Mouse (Mus musculus) stomach, embryonic 16.5 days (tissue): ENCODE measurements around the gene AA792892. TPM values are rescaled to one million over a fixed set of nuclear protein-coding genes. Genes with fewer than 3 reads are reported as not detected.
"Not testable (repeated sequence)": the region's sequence is repeated elsewhere in the genome, so short reads cannot be mapped to it uniquely, and the experiment has no call there.

Source experiments
- ATAC-seq: fragments of 200-750 bp; cut with Nextera tagmentation; 2 replicates; pipeline ENCODE4 v1.8.0; 2017; ENCODE audit warnings: moderate number of reproducible peaks, moderate TSS enrichment; ENCODE audit not compliant: insufficient read depth, low FRiP score
- H3K27ac ChIP-seq: fragments of 300-500 bp; sonication (generic); 2 replicates; pipeline ENCODE4 v1.5.1; 2014; ENCODE audit warnings: low read length
- H3K27me3 ChIP-seq: fragments of 300-500 bp; sonication (generic); 2 replicates; pipeline ENCODE4 v1.6.1; 2014; ENCODE audit warnings: low read length, control low read depth, mixed read lengths; ENCODE audit not compliant: control insufficient read depth, insufficient read depth
- H3K36me3 ChIP-seq: fragments of 300-500 bp; sonication (generic); 2 replicates; pipeline ENCODE4 v1.6.1; 2014; ENCODE audit warnings: low read length; ENCODE audit not compliant: control insufficient read depth, insufficient read depth
- H3K4me1 ChIP-seq: fragments of 300-500 bp; sonication (generic); 2 replicates; pipeline ENCODE4 v1.6.1; 2014; ENCODE audit warnings: low read length, control low read depth, mixed read lengths; ENCODE audit not compliant: control insufficient read depth, insufficient read depth
- H3K4me2 ChIP-seq: fragments of 300-500 bp; sonication (generic); 2 replicates; pipeline ENCODE4 v1.6.1; 2014; ENCODE audit warnings: low read depth, low read length, mixed read lengths
- H3K4me3 ChIP-seq: fragments of 300-500 bp; sonication (generic); replicated peaks from 2 replicates; pipeline ENCODE4 v1.5.1; 2014; ENCODE audit warnings: mild to moderate bottlenecking, low read length
- H3K9ac ChIP-seq: fragments of 300-500 bp; sonication (generic); 2 replicates; pipeline ENCODE4 v1.6.1; 2014; ENCODE audit warnings: low read length
- H3K9me3 ChIP-seq: fragments of 300-500 bp; sonication (generic); replicated peaks from 2 replicates; pipeline ENCODE4 v1.6.1; 2016; ENCODE audit warnings: low read length, control low read depth; ENCODE audit not compliant: control insufficient read depth
- WGBS: fragments of 180-500 bp; shearing (Covaris S2); extraction: QIAGEN DNeasy Blood & Tissue Kit; methylation state at CpG from one replicate; pipeline ENCODE4 v1.1.7; 2014; 5-methylcytosine and 5-hydroxymethylcytosine counted together
- polyA plus RNA-seq: library from polyadenylated mRNA; unstranded; fragments of >200 nt; fragmentation: Nextera tagmentation; extraction: Ambion mirVana; gene quantifications from 2 replicates; pipeline ENCODE4 v1.2.1, GENCODE M21; 2015

AA792892 gene
- not detected in 2 replicates for polyA plus RNA-seq

DNA sequence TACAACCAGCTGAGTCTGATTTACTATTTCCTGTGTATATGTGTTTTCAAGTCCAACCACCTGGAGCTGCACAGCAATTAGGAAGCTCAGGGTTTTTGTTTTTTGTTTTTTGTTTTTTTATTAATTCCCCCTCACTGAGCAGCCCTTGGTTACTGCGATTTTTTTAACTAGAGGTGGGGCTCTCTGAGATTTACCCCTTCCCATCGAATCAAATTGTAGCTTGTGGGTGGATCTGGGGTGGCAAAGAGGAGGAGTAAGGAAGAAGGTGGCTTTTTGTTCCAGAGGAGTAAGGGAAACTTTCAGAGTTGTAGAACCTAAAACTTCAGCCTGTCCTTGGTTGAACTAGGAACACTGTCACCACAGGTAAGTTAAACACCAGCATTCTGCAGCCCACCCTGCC is at the start of gene AA792892:
Gene AA792892, plus strand, starts transcription at position 301 of the 400 bp plus-strand sequence.
- not testable (repeated sequence) for H3K27ac ChIP-seq, H3K4me1 ChIP-seq, H3K4me3 ChIP-seq, H3K4me2 ChIP-seq, H3K9me3 ChIP-seq, ATAC-seq, H3K27me3 ChIP-seq, H3K36me3 ChIP-seq, H3K9ac ChIP-seq
- no CpG with 5 or more reads among the region's 2 CpGs for WGBS

DNA sequence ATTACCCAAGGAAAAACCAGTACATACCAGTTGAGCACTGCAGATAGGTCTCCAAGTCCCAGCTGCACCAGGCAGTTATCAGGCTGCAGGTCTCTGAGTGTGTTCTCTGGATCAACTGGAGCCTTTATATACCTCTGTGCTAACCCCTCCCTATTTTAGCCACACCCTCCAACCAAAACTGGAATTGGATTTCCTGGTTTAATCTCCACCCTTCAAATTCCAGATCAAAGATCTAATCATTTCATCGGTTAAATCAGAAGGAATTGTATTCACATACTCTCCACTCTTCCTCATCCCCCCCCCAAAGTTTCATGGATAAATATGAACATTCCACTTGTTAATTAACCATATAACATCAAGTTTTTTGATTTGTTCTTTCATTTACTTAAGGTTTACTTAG is 32.9 kb upstream of the AA792892 start, which contains the start of gene A430089I19Rik:
Gene A430089I19Rik, minus strand, starts transcription at position 101 of the 400 bp plus-strand sequence.
- H3K27me3 ChIP-seq, H3K4me1 ChIP-seq, H3K4me2 ChIP-seq, H3K9ac ChIP-seq, H3K9me3 ChIP-seq, H3K36me3 ChIP-seq, H3K4me3 ChIP-seq, ATAC-seq, H3K27ac ChIP-seq: not testable (repeated sequence)
- WGBS: 80% methylated on average over 1 of the region's 1 CpGs

DNA sequence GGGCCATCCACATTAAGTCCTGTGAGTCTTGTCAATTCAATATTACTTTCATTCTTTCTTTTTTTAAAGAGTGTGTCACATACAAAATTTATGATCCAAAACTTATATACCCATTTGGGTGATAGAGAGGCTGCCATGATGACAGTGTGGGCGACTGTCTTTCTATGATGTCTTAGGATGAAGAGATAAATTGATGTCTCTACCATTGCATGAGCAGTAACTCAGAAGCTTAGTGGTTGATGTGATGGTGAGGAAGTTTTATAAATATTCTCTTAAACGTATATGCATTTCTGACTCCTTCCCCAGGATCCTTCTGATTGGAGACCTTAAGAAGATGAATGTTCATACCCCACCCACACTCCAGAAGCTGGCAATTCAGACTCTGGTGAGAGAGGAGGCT is 25.4 kb upstream of the AA792892 start, which contains the start of gene Gm6502:
Gene Gm6502, plus strand, starts transcription at position 301 of the 400 bp plus-strand sequence.
- not testable (repeated sequence) for H3K9ac ChIP-seq, H3K36me3 ChIP-seq, ATAC-seq, H3K4me2 ChIP-seq, H3K4me1 ChIP-seq, H3K27ac ChIP-seq, H3K4me3 ChIP-seq, H3K9me3 ChIP-seq, H3K27me3 ChIP-seq
- WGBS: no CpG with 5 or more reads among the region's 2 CpGs

Other genes starting within 250 kb of the AA792892 start
- not detected in 2 replicates for gene Gm3106, start 121.7 kb upstream of the AA792892 start, polyA plus RNA-seq
- not detected in 2 replicates for gene A430089I19Rik, start 33.0 kb upstream of the AA792892 start, polyA plus RNA-seq
- gene Gm6502, start 25.3 kb upstream of the AA792892 start, polyA plus RNA-seq: not detected in 2 replicates
- gene Gm7682, start 106.0 kb downstream of the AA792892 start, polyA plus RNA-seq: not detected in 2 replicates
- gene Gm3139, start 186.5 kb downstream of the AA792892 start, polyA plus RNA-seq: not detected in 2 replicates